Mouse (Mus musculus): ENCODE results near the gene Gm6020. TPM values are rescaled to one million over a fixed set of nuclear protein-coding genes. Genes with fewer than 3 reads are reported as not detected.

The Gm6020 gene
- total and polyA plus RNA-seq, 3 experiments: not detected

DNA sequence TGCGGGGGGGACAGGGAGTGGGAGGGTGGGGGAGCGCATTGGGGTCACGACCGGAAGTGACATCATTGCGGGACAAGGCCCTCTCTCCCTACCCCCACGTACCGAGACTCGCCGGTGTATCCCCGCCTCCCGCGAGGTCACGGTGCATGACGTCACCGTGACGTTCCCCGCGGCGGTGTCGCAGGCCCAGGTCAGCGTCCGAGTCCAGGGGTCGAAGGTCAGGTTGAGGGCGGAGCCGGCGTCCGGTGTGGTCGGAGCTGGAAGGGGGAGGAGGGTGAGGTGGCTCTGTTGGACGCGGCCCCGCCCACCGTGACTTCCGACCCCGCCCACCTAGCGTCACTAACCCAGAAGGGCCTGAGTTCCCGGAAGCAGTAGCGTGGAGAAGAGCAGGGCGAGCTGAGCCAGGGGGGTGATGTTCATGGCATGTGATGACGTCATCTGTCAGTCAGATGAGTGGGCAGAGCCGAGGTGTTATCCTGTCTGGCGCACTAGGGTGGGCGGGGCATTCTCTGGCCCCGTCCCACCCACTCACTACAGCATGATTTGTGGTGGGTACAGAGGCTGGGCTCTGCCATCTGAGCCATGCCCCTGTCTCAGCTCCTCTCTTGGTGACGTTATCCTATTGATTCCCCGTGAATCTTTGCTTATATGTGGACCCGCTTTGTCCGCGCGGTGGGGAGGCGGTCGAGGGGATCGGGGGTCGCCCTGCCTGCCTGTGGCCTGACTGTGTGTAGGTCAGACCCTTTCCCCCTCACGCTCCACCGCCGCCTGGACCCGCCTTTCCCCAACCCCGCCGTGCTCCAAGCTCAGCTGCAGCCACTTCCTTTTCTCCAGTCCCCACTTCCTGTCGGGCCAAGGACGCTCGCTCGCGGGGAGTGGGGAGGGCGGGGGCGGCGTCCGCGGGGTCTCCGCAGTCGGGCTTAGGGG lies 43.5 kb downstream of the Gm6020 start:
- peaks cover 30% of the 10 kb centered on the region for H3K9me3 ChIP-seq (replicated peaks; ENCODE audit: low read length)
- peak overlapping the region; percentile 31 to 70 (median 45) for H3K4me3 ChIP-seq (replicated peaks in 1 of 3; ENCODE audit: low read depth in 2 of 3, low read length in 2 of 3, poor library complexity in 1 of 3)
- dilution Hi-C loops (cut with MboI; ENCODE audit: extremely low pct_ligation_motif_present, extremely low pct_unique_long_range_greater_than_20kb, low sequenced_read_pairs): no loop called here
- in situ Hi-C loops (cut with MboI; ENCODE audit: low pct_ligation_motif_present, low pct_unique_long_range_greater_than_20kb, low sequenced_read_pairs): no loop called here
- H3K27me3 ChIP-seq (replicated peaks): no peaks in the 10 kb centered on the region
- peaks cover 3 to 25% of the 10 kb centered on the region in 2 experiments for H3K36me3 ChIP-seq (replicated peaks in 1 of 2; ENCODE audit: control insufficient read depth in 1 of 2, insufficient read depth in 1 of 2, low read length in 1 of 2)
- H3K4me2 ChIP-seq (ENCODE audit: insufficient read depth, low read depth, poor library complexity, severe bottlenecking): no peak overlapping the region
- H3K9ac ChIP-seq (ENCODE audit: insufficient read depth, low read depth): no peak overlapping the region
- H3K27ac ChIP-seq (ENCODE audit: insufficient read depth, low read depth): peak overlapping the region; percentile 57
- DNase-seq (ENCODE audit: extremely low read depth): peak; percentile 99
- TF ChIP-seq ZC3H11A (IDR thresholded peaks at IDR 0.05; ENCODE audit: low read depth, low read length): no peak
- TF ChIP-seq MXI1 (IDR thresholded peaks at IDR 0.05; ENCODE audit: low read depth, low read length): no peak
- no peak for TF ChIP-seq MAX (IDR thresholded peaks at IDR 0.05; ENCODE audit: low read length)
- no peak for TF ChIP-seq NRF1 (IDR thresholded peaks at IDR 0.05; ENCODE audit: low read depth, low read length)
- TF ChIP-seq USF2 (conservative IDR thresholded peaks at IDR 0.05; ENCODE audit: low read depth, low read length): no peak
- no peak for TF ChIP-seq ZMIZ1 (IDR thresholded peaks at IDR 0.05; ENCODE audit: low read depth, low read length)
- no peak for TF ChIP-seq ZNF384 (IDR thresholded peaks at IDR 0.05; ENCODE audit: low read depth, low read length)
- 0 out of 2 replicates have a peak, but pooled peaks have one; percentile 10 for TF ChIP-seq ETS1 (conservative IDR thresholded peaks at IDR 0.05; ENCODE audit: low read depth, low read length)
- no peak for TF ChIP-seq SMC3 (IDR thresholded peaks at IDR 0.05; ENCODE audit: low read depth, low read length)
- peak; percentile 29; the same call in 1 of the 2 replicates for TF ChIP-seq NELFE (IDR thresholded peaks at IDR 0.05; ENCODE audit: low read depth, low read length)
- no peak for TF ChIP-seq MEF2A (IDR thresholded peaks at IDR 0.05; ENCODE audit: borderline replicate concordance, low read depth, low read length)
- TF ChIP-seq CHD2 (IDR thresholded peaks at IDR 0.05; ENCODE audit: low read length): no peak
- TF ChIP-seq ELF1 (IDR thresholded peaks at IDR 0.05; ENCODE audit: low read depth, low read length): peak; percentile 75
- no peak for TF ChIP-seq TCF12 (IDR thresholded peaks at IDR 0.05; ENCODE audit: low read depth, low read length)
- peak; percentile 21; the same call in 1 of the 2 replicates for TF ChIP-seq JUN (IDR thresholded peaks at IDR 0.05; ENCODE audit: insufficient read depth, low read depth, low read length)
- no peak for TF ChIP-seq PAX5 (IDR thresholded peaks at IDR 0.05; ENCODE audit: low read length)
- TF ChIP-seq HCFC1 (IDR thresholded peaks at IDR 0.05; ENCODE audit: low read depth, low read length): no peak; the same call in 1 of the 2 replicates
- no peak for TF ChIP-seq UBTF (IDR thresholded peaks at IDR 0.05; ENCODE audit: low read depth, low read length)
- peak; percentile 59 for TF ChIP-seq JUND (conservative IDR thresholded peaks at IDR 0.05; ENCODE audit: low read depth, low read length)
- no peak for TF ChIP-seq RCOR1 (conservative IDR thresholded peaks at IDR 0.05; ENCODE audit: low read depth, low read length)
- TF ChIP-seq TBP (conservative IDR thresholded peaks at IDR 0.05; ENCODE audit: low read depth, low read length): no peak
- no peak for TF ChIP-seq CHD1 (IDR thresholded peaks at IDR 0.05; ENCODE audit: low read depth, low read length)
- no peak; the same call in 1 of the 2 replicates for TF ChIP-seq ZKSCAN1 (IDR thresholded peaks at IDR 0.05; ENCODE audit: borderline replicate concordance, low read depth, low read length)
- no peak for TF ChIP-seq MYC (IDR thresholded peaks at IDR 0.05; ENCODE audit: low read depth, low read length)
- no peak for TF ChIP-seq E2F4 (IDR thresholded peaks at IDR 0.05; ENCODE audit: insufficient replicate concordance, low read depth, low read length)
- TF ChIP-seq POLR2A (IDR thresholded peaks at IDR 0.05; ENCODE audit: low read depth, low read length): 0 out of 2 replicates have a peak, but pooled peaks have one; percentile 29
- no peak for TF ChIP-seq USF1 (IDR thresholded peaks at IDR 0.05; ENCODE audit: low read depth, low read length)
- no peak for TF ChIP-seq GABPA (IDR thresholded peaks at IDR 0.05; ENCODE audit: insufficient replicate concordance, low read depth, low read length)
- no peak for TF ChIP-seq MAZ (IDR thresholded peaks at IDR 0.05; ENCODE audit: low read depth, low read length)
- no peak for TF ChIP-seq IRF4 (IDR thresholded peaks at IDR 0.05; ENCODE audit: low read depth, low read length)
- no peak for TF ChIP-seq RAD21 (IDR thresholded peaks at IDR 0.05; ENCODE audit: low read depth, low read length)
- TF ChIP-seq KAT2A (IDR thresholded peaks at IDR 0.05; ENCODE audit: insufficient replicate concordance, low read length): no peak
- no peak for TF ChIP-seq CTCF (conservative IDR thresholded peaks at IDR 0.05 in 1 of 2, IDR thresholded peaks at IDR 0.05 in 1 of 2; ENCODE audit: low read depth in 2 of 2, low read length in 2 of 2)
- no peak for TF ChIP-seq EP300 (IDR thresholded peaks at IDR 0.05; ENCODE audit: low read length)
- no peak for TF ChIP-seq MAFK (IDR thresholded peaks at IDR 0.05; ENCODE audit: insufficient replicate concordance, low read length)
- TF ChIP-seq SIN3A (IDR thresholded peaks at IDR 0.05; ENCODE audit: low read length): no peak
- TF ChIP-seq BHLHE40 (IDR thresholded peaks at IDR 0.05; ENCODE audit: low read depth, low read length): no peak
- no peak for TF ChIP-seq POLR2AphosphoS2 (IDR thresholded peaks at IDR 0.05; ENCODE audit: low read depth, low read length)
- no peaks in the 10 kb centered on the region for H3K79me2 ChIP-seq (replicated peaks; ENCODE audit: control insufficient read depth, extremely low read depth, insufficient read depth, poor library complexity, severe bottlenecking)
- H3K4me1 ChIP-seq (ENCODE audit: control insufficient read depth in 1 of 2, insufficient read depth in 2 of 2): peaks cover 0 to 10% of the 10 kb centered on the region in 2 experiments; a peak in 2 of 4 replicates
